Mouse (Mus musculus) adrenal gland, postnatal 14 days (tissue): ENCODE data around the gene Snrk. TPM values are rescaled to one million over a fixed set of nuclear protein-coding genes. Genes with fewer than 3 reads are reported as not detected.
"Not testable (repeated sequence)": the region's sequence is repeated elsewhere in the genome, so short reads cannot be mapped to it uniquely, and the experiment has no call there.

ENCODE experiments used
- DNase-seq: peaks from one replicate; pipeline ENCODE4 v3.0.0; 2021; ENCODE audit warnings: mixed read lengths
- total RNA-seq: library from RNA; stranded (reverse); gene quantifications from 2 replicates; pipeline ENCODE4 v1.2.3, GENCODE M21; 2021

The Snrk gene
- total RNA-seq, 1 experiment from 2014 or later: 275 TPM

DNA sequence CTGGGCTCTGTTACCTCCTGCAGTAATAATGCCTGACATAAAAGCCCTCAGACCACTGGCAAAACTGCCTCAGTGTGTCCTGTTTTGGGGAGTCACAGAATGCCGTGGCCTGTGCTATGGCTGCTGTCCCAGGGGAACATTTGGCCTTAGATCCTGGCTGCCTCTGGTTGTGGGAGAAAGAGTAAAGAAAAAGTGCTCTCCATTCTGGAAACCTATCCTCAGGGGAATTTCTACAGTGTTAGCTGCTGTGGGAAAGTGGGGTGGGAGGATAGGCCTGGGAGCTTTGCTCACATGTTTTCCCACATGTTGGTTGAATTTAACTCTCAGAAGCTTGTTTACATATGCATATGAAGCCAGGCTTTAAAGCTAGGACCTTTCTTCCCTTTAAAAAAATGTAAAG, 26.2 kb downstream of the Snrk start:
- peak; percentile 30 for DNase-seq

DNA sequence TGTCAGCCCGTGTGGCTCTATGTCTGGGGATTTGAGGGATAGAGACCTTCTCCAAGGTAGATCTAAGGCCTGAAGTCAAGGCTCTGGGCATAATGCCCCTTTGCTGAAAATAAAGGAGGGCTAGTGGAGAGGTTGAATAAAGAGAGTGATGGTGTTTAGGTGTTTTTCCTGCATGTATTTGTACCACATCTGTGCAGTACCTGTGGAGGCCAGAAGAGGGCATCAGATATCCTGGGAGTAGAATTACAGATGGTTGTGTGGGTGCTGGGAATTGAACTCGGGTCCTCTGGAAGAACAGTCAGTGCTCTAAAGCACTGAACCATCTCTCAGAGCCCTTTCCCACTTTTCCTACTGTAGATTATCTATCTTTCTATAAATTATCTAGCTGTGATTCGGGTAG, 27.7 kb downstream of the Snrk start:
- DNase-seq: no peak

DNA sequence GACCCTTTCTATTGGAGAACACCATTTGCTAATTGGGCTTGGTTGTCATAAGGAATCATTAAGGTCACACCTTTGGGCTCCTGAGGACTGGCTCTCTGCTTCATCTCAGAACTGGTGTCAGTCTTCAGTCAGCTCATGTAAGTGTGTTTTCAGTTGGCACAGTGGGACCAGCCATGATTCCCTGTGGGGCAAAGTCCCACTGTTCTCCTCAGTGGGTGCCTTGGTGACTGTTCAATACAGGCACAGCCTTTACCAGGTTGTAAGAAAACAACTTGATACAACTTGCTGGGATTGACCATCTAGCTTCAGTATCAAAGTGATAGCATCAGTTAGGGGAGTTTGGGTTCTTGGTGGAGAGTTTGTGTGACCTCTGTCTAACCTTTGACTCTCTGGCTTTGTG, 28.6 kb downstream of the Snrk start:
- no peak for DNase-seq

DNA sequence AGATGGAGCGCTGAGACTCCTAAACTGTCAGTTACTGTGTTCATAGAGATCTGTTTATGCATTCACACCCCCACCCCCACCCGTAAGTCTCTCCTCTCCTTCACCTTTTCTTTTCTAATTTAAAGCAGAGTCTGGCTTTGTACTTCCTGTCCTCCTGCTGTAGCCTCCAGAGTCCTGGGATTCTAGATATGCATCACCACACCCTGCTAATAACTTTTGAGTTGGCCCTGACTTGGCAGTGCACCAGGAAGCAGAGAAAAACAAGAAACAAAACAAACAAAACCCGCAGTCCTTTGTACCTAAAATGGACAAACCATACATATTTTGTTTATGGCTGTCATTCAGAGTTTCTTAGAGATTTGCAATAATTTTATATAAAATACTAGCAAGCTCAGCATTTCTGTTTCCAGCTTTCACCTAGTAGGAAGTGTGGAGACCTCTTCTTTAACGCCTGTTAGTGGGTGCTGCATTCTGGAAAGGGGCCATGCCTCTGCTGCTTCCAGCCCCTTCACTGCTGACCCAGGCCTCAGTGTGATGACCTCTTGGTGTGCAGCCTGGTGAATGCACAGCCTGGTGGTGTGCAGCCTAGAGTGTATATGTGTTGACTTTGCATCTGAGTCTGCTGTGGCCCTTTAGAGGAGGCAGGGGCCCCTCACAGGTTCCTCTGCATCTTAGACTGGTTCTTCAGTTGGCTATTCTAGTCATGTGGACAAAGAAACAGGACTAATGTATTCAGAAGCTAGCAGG, 29.2 kb downstream of the Snrk start:
- DNase-seq: no peak

DNA sequence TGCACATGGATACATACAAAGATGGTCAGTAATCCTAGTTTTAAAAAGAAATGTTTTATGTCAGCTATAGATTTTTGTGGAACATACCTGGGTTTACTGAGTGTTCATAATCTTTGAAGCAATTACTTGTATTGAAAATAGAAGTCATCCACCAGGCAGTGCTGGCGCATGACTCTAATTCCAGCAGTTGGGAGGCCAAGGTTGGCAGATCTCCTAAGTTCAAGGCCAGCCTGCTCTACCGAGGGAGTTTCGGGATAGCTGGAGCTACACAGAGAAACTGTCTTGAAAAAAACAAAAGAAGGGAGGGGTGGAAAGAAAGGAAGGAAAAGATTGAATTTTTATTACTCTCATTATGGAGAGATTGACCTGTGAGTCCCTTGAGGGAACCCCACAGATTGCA, 31.3 kb downstream of the Snrk start:
- no peak for DNase-seq

DNA sequence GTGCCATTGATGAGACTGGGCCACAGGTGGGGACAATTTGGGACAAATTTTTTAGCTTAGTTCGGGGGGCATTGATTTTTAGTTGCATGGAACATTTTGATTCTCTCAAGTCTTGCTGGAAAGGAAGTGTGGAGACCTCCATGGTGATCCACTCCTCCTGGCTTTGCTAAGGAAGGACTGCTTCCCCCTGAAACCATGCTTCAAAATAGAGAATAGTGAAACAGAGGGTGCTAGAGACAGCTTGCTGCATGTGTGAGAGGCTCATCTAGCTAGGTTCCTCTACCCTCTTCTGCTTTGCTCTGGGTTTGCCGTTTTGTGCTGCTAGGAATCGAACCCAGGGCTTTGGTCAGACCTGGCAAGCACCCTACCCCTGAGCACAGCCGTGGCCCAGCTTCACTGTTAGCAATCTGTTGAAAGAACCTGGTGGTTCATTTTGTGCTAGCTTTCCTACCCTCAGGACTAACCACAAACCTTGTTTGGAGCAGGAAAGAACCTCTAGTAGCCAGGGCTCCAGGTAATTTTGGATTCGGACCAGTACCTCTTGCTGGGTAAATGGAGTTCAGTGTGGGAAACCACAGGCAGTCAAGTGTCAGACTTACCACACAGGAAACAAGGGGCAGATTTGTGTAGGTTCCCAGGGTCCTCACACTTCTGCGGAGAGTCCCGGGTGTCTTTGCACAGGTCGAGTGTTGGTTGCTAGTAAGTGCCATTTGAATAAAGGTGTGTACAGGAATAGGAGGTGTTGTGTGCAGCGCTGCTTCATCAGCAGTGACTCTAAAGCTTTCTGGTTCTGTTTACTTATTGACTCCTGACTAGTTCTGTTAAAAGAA, 33.1 kb downstream of the Snrk start:
- DNase-seq: no peak

DNA sequence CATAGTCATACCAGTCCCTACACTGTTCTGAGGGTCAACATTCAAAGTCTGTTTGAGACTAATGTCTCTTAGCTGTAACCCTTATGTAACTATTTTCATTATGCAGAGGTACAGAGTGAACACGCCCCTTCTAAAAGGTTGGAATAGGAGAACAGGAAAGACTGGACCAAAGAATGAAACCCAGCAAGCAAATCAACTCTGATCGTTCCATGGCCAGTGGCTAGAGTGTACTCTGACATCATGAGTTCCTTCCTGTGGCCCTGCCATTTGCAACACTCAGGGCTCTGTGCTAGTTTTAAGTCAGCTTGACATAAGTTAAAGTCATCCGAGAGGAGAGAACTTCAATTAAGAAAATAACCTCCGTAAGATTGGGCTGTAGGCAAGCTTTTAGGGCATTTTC, 35.0 kb downstream of the Snrk start:
- DNase-seq: no peak

DNA sequence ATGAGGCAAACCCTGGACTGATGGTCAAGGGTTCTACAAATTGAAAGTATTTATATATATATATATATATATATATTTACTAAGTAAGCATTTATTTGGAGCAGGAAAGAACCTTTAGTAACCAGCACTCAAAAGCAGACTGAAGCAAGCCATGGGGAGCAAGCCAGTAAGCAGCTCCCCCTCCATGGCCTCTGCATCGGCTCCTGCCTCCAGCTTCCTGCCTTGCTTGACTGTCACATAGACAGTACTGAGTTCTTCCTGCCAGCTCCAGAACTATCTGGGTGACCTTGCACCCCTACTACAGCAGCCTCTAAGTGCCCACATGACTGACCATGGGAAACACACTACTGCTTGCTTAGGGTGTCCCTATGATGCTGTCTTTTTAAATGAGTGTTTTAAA, 35.4 kb downstream of the Snrk start:
- peak; percentile 32 for DNase-seq

DNA sequence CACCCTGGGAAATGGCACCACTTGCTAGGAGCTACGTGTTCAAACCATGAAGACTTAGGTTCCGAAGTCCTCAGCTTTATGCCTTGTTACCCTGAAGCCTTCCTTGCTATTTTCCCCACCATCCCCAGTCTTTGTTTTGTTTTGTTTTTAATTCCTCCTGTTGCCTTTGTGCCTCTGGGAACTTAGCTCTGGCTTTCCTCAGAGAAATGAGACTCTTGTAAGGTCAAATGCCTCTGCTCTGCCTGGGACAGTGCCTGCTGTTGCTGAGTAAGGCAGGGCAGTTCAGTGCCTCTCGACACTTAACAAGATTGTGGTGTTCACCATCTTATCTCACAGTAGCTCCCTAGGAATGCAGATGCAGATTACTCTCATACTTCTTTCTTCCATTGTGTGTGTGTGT, 36.4 kb downstream of the Snrk start:
- DNase-seq: no peak

DNA sequence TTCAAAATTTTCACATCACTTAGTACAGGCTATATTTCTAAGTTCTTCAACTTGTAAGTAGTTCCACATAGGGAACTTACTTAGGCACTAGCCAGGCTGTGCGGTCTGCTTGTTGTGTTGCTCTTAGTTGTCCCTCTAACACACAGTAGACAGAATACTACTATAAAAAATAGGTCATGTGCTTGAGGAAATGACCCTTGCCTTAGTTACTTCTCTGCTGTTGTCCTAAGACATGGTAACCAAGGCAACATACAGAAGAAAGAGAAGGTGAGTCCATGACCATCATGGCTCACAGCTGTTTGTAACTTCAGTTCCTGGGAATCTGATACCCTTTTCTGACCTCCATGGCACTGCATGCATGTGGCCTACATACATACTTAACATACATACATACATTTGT, 38.1 kb downstream of the Snrk start:
- peak; percentile 2 for DNase-seq

DNA sequence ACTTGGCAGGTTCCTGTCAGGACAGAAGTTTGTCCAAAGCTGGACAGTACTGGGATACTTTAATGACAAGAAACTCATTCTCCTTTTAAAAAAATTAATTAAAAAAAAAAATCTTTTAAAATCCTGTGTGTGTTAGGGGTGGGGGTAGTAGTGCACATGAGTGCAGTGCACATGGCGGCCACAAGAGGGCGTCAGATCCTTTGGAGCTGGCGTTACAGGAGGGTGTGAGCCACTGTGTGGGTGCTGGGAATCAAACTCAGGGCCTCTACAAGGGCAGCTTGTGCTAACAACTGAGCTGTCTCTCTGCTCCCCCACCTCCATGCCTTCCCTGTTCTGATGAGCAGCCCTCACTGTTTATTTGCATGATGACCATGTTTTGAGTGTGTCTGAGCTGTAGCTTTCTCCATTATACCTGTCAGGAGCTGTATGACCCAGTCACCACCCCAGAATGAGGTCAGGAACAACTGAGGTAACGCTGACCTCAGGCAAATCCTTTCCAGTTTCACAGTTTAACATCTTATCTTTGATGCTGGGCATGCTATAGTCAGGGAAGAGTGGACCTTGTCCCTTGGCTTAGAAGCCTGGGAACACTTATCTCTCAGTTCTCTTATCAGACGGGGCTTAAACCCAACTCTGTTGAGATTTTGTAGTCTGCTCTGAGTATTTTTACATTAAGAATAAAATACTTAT, 39.5 kb downstream of the Snrk start:
- no peak for DNase-seq

DNA sequence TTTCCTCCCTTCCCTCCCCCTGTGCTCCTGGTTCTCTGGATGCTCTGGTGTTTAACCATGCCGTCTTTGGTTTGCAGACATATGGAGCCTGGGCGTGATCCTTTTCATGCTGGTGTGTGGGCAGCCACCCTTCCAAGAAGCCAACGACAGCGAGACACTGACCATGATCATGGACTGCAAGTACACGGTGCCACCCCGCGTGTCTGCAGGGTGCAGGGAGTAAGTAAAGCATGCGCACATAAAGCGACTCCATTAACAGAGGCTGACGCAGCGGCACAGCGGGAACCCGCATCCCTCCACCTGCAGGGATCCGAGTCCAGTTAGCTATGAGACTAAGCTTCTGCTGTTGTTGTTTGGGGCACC, 40.0 kb downstream of the Snrk start:
- peak; percentile 2 for DNase-seq

DNA sequence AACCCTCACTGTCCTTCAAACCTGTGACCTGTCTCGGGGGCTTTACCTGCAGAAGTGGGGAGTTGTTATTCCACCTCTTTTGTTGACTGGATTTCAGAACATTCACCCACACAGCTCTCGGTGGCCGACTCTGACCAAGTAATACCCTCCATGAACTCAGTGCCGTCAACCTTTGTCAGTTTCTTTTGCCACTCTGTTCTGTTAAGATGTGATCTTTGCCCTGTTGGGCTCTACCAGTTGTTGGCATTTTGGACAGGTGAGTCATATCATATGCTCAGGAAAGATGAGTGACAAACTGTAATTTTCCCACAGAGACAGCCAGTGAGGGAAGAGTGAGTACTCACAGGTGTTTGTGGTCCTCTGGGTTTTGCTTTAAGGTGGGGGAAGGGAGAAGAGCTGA, 47.5 kb downstream of the Snrk start:
- DNase-seq: peak; percentile 2

DNA sequence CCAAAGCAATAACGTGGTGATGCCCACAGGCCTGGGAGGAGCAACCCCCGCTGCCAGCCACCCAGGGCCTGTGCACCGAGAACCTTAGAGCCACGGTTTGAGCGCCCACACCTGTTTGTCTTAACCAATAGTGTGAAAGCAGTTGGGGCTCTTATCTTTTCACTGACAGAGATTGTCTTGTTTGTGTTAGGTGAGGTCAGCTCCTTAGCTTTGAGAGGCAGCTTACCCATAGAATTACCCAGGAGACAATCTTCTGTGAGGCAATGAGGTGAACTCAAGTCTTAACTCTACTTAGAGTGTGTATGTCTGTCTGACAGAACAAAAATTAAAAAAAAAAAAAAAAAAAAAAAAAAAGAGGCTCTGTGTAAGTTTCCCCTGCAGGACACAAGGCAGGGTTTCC, 50.7 kb downstream of the Snrk start:
- not testable (repeated sequence) for DNase-seq

DNA sequence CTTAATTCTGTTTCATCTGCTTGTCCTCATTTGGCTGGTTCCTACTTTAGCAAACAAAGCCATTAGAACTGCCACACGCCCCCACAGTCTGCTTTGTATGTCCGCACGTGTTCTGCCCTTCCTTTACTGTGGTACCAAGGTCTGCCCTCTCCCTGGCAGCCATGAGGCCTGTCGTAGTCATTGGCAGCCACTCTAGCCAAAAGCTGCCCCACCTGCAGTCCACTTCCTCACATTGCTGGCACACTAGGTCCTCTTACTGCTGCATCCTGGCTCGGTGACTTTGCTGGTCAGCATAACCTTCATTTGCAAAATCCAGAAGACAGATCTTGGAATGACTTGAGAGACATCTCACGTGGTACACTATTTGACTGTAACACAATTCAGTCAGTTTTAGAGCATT, 52.8 kb downstream of the Snrk start:
- DNase-seq: peak; percentile 53

DNA sequence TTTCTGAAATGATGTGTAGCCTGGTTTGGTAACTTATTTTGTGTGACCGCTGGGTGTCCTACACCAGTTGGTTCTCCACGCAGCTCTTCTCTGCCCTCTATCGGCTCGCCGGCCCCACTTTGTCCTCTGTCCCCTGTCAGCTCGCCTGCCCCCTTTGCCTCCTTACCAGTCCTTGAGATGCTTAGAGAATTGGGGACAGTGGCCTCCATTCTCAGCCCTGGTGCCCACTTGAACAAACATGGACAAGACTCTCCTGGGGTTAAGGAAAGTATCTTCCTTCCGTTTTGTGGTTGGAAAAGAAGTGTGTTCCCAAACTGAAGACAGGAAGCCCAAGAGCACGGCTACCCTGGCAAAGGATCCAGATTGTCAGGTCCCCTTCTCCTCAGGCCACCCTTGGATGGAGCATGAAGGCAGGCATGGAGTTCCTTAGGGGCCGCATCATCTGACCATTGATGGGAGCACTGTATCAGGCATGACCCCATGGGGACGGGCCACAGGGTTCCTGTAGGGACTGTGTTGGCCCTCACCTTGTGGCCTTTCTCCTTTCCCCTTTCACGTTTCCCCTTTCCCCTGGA, 55.6 kb downstream of the Snrk start:
- no peak for DNase-seq

DNA sequence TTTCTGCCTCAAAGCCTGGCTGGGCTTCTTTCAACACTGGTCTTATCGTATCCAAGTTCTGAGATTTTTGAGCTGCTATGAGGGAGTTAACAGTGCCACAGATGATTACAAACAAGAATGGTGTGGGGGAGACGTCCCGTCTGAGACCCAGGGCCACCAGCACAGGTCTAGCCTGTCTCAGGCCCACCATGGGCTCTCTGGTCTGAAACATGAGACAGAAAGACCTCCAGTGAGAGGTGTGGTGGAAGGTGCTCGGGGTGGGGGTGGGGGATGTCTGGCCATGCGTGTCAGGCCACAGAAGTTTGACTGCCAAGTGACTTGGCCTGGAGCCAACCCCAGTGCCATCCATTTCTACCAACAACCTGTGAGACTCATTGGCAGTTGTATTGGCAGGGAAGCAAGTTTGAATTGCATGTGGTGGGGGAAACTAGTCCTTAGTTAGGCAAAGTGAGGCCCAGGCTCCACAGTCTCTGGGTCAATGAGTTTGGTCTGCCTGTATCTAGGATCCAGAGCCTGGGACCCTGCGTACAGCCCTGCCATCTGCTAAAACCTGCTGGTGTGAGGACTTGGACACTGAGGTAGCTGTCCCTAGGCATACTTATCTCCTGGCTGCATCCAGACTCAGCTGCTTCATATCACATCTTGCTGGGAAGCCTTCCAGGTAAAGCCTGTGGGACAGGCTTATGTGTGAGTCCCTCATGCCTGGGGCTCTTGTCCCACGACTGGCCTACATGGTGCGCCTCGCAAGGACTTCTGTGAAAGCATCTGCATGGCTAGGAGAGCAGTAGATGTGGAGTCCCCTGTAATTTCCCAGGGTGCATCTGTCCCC, 56.6 kb downstream of the Snrk start:
- peak; percentile 44 for DNase-seq

DNA sequence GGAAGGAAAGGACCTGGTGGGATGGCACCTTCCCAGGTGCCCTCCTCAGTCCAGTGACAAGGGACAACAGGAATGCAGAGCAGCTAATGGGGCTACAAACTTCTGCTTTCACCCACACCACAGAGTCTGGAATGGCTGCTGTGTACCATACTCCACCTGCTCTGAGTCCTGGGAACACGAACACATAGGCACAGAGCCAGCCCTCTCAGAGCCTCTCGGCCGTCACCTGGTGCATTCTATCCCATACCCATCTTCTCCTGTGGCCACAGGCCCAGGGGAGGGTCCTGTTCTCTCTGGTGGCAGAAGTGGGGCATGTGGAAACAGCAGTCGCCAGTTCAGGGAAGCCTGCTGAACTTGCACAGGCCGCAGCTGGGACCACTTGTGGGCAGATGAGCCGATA, 57.7 kb downstream of the Snrk start:
- DNase-seq: no peak

DNA sequence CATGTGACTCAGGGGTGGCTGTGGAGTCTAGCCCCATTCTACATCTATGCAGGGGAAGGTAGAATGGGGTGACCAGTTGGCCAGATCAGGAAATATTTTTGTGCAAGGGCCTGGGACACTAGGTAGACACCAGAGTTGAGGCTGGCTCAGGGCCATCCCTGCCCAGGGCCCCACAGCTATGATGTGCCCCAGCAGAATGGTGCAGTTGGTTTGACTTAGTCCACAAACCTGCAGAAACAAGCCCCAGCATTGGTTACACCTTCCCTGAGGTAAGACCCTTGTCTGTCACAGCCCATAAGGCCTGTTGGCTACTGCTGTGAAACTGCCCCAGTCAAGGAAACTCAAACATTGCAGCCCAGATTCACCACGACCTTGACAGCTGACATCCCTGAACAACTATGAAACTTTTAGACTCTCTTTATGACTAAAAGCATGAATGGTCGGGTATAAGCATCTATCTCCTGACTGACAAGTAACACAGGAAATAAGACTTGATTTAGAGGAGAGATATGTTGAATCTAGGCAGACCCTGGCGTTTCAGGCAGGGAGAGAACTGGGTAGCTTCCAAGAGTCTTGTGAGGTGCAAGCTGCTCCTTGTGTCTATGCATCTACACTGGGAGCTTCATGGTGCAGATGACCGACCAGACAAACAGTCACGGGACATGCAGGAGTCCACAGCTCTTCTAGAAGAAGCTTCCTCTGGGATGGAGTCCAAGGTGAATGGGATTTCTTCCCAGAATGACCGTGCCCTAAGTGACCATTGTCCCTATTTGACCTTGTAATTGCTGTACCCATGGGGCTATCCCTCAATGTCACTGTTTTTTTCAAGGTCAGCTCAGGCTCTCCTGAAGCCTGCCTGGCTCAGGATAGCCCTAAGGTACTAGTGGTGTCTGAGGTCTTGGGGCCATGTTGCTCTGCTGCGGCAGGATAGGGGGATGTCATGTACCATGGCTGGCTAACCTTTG, 60.5 kb downstream of the Snrk start:
- peak; percentile 42 for DNase-seq

DNA sequence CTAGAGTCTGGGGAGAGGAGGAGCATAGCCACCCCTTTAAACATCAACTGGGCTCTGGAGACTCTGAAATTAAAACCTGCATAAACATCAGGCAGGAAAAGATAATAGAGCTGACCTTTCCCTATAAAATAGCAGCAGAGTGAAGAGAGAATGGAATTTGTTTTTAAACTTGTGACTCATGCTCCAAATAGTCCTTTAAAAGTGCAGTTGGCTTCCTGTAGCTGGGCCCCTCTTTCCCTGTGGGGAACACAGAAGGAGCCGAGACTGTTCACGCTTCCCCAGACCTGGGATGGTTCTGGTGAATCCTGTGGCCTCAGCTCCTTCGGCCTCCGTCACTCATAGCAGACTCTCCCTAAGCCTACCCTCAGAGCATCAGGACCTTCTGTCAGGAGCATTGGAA, 61.4 kb downstream of the Snrk start:
- no peak for DNase-seq

DNA sequence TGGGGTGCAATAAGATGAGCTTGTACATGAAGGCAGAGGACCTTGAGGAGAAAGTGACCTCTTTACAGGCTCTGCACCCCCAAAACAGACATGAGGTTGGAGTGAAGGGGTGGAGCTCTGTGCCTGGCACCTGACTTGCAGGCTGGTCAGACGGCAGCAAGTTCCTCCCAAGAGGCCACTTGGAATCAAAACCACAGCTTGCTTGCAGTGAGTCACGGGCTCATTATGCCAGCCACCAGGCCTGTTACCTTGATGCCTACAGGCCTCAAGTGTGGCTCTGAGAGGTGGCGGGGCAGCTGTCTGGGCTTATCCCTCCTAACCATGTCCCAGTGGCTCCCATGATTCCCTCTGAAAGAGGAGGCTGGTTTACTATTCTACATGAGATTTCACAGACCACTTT, 63.0 kb downstream of the Snrk start:
- DNase-seq: peak; percentile 47
